Mouse (Mus musculus) macrophage (primary cell): ENCODE measurements around the gene Lrrc59. TPM values are rescaled to one million over a fixed set of nuclear protein-coding genes. Genes with fewer than 3 reads are reported as not detected.
"Not testable (repeated sequence)": the region's sequence is repeated elsewhere in the genome, so short reads cannot be mapped to it uniquely, and the experiment has no call there.

Experiments
- H3K27ac ChIP-seq: fragments of 350-480 bp; formaldehyde crosslinking; 2 replicates; pipeline ENCODE4 v1.9.0; 2021
- H3K36me3 ChIP-seq: fragments of 350-480 bp; formaldehyde crosslinking; 2 replicates; pipeline ENCODE4 v1.9.0; 2021; ENCODE audit errors: inconsistent target
- H3K4me3 ChIP-seq: fragments of 350-480 bp; formaldehyde crosslinking; 2 replicates; pipeline ENCODE4 v1.9.0; 2021; ENCODE audit errors: inconsistent target
- H3K79me2 ChIP-seq: fragments of 350-480 bp; formaldehyde crosslinking; 2 replicates; pipeline ENCODE4 v1.9.0; 2021; ENCODE audit errors: inconsistent target
- WGBS: methylation state at CpG from one replicate; pipeline ENCODE4 v1.1.7; 2026; ENCODE audit warnings: inconsistent platforms; ENCODE audit not compliant: missing documents; 5-methylcytosine and 5-hydroxymethylcytosine counted together
- polyA plus RNA-seq: library from polyadenylated mRNA; stranded (reverse); fragments of 250-400 nt; gene quantifications from 3 replicates; pipeline ENCODE4 v1.2.4, GENCODE M21; 2018; ENCODE audit warnings: inconsistent platforms

Lrrc59 gene
- polyA plus RNA-seq, 1 experiment from 2014 or later = 108 TPM

- peak within 1 kb of the TSS; percentile 88 for H3K4me3 ChIP-seq
- H3K27ac ChIP-seq = peak within 1 kb of the TSS; percentile 95
- under 1% methylated on average over 32 of the region's 32 CpGs for WGBS
- peaks cover 46% of the 10 kb centered on the region for H3K79me2 ChIP-seq
- H3K36me3 ChIP-seq = peaks cover 20% of the 10 kb centered on the region; the same call in 1 of the 2 replicates
Observed at GRCm38 (mm10) chr11:94653663-94654436, 24.3 kb downstream of the Lrrc59 start, which contains the start of the genes Mrpl27 and Eme1. Mrpl27 (plus strand) TSS chr11:94653767. Eme1 (minus strand) TSS chr11:94653964.

- 100% methylated on average over 1 of the region's 1 CpGs for WGBS
- Histone ChIP-seq H3K79me2 (peaks cover 7% of the 10 kb centered on the region; the same call in 1 of the 2 replicates), H3K4me3 (no peak overlapping the region), H3K27ac (no peak overlapping the region), H3K36me3 (peaks cover 69% of the 10 kb centered on the region)
Observed at GRCm38 (mm10) chr11:94661344-94661743, 31.8 kb downstream of the Lrrc59 start.

- no peak overlapping the region for H3K27ac ChIP-seq
- no peak overlapping the region for H3K4me3 ChIP-seq
- H3K79me2 ChIP-seq = no peaks in the 10 kb centered on the region
- WGBS = 94% methylated on average over 6 of the region's 6 CpGs
- peaks cover 83% of the 10 kb centered on the region for H3K36me3 ChIP-seq
Observed at GRCm38 (mm10) chr11:94665281-94665680, 35.7 kb downstream of the Lrrc59 start.

- H3K36me3 ChIP-seq = peaks cover 16% of the 10 kb centered on the region
- H3K27ac ChIP-seq = no peak overlapping the region
- 96% methylated on average over 5 of the region's 5 CpGs for WGBS
- no peak overlapping the region for H3K4me3 ChIP-seq
- H3K79me2 ChIP-seq = peaks cover 68% of the 10 kb centered on the region
Observed at GRCm38 (mm10) chr11:94674984-94675383, 45.4 kb downstream of the Lrrc59 start.

GRCm38 (mm10) chr11:94675446-94675845 is 45.9 kb downstream of the Lrrc59 start:
- WGBS = 89% methylated on average over 5 of the region's 5 CpGs

GRCm38 (mm10) chr11:94676308-94676707 is 46.7 kb downstream of the Lrrc59 start:
- WGBS = 48% methylated on average over 4 of the region's 4 CpGs
- Histone ChIP-seq H3K27ac (peak overlapping the region; percentile 55), H3K79me2 (peaks cover 62% of the 10 kb centered on the region), H3K36me3 (peaks cover 8% of the 10 kb centered on the region; the same call in 1 of the 2 replicates), H3K4me3 (peak overlapping the region; percentile 77)

More at GRCm38 (mm10) chr11:94675446-94675845, 45.9 kb downstream of the Lrrc59 start:
- no peak overlapping the region for H3K4me3 ChIP-seq
- H3K36me3 ChIP-seq = peaks cover 14% of the 10 kb centered on the region
- peaks cover 68% of the 10 kb centered on the region for H3K79me2 ChIP-seq
- no peak overlapping the region for H3K27ac ChIP-seq

- peaks cover 55% of the 10 kb centered on the region for H3K79me2 ChIP-seq
- H3K36me3 ChIP-seq = peaks cover 1% of the 10 kb centered on the region; the same call in 1 of the 2 replicates
- H3K27ac ChIP-seq = peak within 1 kb of the TSS; percentile 55
- under 1% methylated on average over 82 of the region's 82 CpGs for WGBS
- peak within 1 kb of the TSS; percentile 77 for H3K4me3 ChIP-seq
Observed at GRCm38 (mm10) chr11:94676754-94677606, 47.4 kb downstream of the Lrrc59 start, which contains the start of gene Xylt2. Xylt2 (minus strand) TSS chr11:94677515.

GRCm38 (mm10) chr11:94677607-94678145 is 48.1 kb downstream of the Lrrc59 start:
- Histone ChIP-seq H3K4me3 (peak overlapping the region; percentile 41), H3K27ac (peak overlapping the region; percentile 46), H3K36me3 (no peaks in the 10 kb centered on the region; the same call in 1 of the 2 replicates), H3K79me2 (peaks cover 48% of the 10 kb centered on the region)
- WGBS = 45% methylated on average over 15 of the region's 15 CpGs

GRCm38 (mm10) chr11:94680639-94681038 is 51.1 kb downstream of the Lrrc59 start:
- Histone ChIP-seq H3K79me2 (peaks cover 19% of the 10 kb centered on the region), H3K36me3 (no peaks in the 10 kb centered on the region), H3K27ac (peak overlapping the region; percentile 76), H3K4me3 (no peak overlapping the region)

- no peak overlapping the region for H3K4me3 ChIP-seq
- H3K27ac ChIP-seq = peak overlapping the region; percentile 76
- no peaks in the 10 kb centered on the region for H3K36me3 ChIP-seq
- 85% methylated on average over 4 of the region's 4 CpGs for WGBS
- H3K79me2 ChIP-seq = peaks cover 9% of the 10 kb centered on the region
Observed at GRCm38 (mm10) chr11:94681640-94682039, 52.1 kb downstream of the Lrrc59 start.

- H3K4me3 ChIP-seq = no peak overlapping the region
- H3K36me3 ChIP-seq = no peaks in the 10 kb centered on the region
- WGBS = 91% methylated on average over 7 of the region's 7 CpGs
- peak overlapping the region; percentile 76 for H3K27ac ChIP-seq
- H3K79me2 ChIP-seq = peaks cover 6% of the 10 kb centered on the region; the same call in 1 of the 2 replicates
Observed at GRCm38 (mm10) chr11:94682427-94682826, 52.9 kb downstream of the Lrrc59 start.

GRCm38 (mm10) chr11:94687178-94687577 is 57.6 kb downstream of the Lrrc59 start:
- no peaks in the 10 kb centered on the region; the same call in 1 of the 2 replicates for H3K79me2 ChIP-seq
- H3K4me3 ChIP-seq = no peak overlapping the region
- 10% methylated on average over 6 of the region's 6 CpGs for WGBS
- peak overlapping the region; percentile 94 for H3K27ac ChIP-seq
- no peaks in the 10 kb centered on the region for H3K36me3 ChIP-seq

GRCm38 (mm10) chr11:94692502-94692901 is 62.9 kb downstream of the Lrrc59 start:
- H3K36me3 ChIP-seq, H3K4me3 ChIP-seq, H3K79me2 ChIP-seq: not testable (repeated sequence)
- peak overlapping the region; percentile 68 for H3K27ac ChIP-seq
